Comparison of ENCODE assay signal across 14 mouse cellular contexts in the genomic region with DNA sequence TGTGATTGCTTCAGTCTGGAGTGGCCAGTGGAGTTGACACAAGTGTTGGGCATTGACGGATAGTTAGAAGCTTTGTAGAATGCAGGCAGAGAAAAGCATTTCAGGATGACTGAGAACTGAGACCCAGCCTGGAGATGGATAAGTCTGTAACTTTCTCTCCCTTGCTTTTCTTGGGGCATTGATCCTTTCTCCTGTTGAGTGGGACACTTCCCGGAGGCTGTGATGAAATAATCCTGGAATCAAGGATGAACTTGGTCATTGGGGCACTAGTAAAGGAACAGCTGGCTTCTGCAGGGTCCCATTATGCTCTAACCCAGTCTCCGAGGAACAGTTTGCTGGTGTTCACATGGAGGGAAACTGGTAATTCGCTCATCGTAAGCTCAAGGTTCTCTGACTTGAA.
"Had no signal": no experiment of that assay in that cellular context is flagged by ENCODE, and none has a peak within 500 bp of the region (broad histone marks: within the 10 kb centered on the region; RNA-seq: fewer than 3 reads in every experiment).

No protein-coding gene starts in this region.

- DNase-seq: gastrocnemius, adult 2 months; gastrocnemius, postnatal 10 days; gastrocnemius, postnatal 25 days; heart, adult 2 months; heart, postnatal 14 days; heart, postnatal 4 days; kidney, adult 18-20 months; kidney, adult 8-10 months; kidney, postnatal 10 days; kidney, postnatal 25 days; kidney, postnatal 4 days; liver; liver, embryonic 13.5 days; liver, postnatal 0 days had no signal
